Mouse (Mus musculus) ES-E14 (cell line): ENCODE measurements around the gene Hddc3.

ENCODE experiments used
- CHD2 ChIP-seq: IDR thresholded peaks from 2 replicates; pipeline ENCODE4 v1.6.1; 2014; ENCODE audit warnings: mild to moderate bottlenecking, low read depth, low read length, inconsistent platforms
- HCFC1 ChIP-seq: IDR thresholded peaks from 2 replicates; pipeline ENCODE4 v1.6.1; 2012; ENCODE audit warnings: low read length, inconsistent platforms, borderline replicate concordance; ENCODE audit not compliant: insufficient read depth
- MAFK ChIP-seq: IDR thresholded peaks from 2 replicates; pipeline ENCODE4 v1.6.1; 2014; ENCODE audit warnings: mild to moderate bottlenecking, low read depth, low read length, inconsistent platforms; ENCODE audit not compliant: insufficient read depth
- ZC3H11A ChIP-seq: IDR thresholded peaks from 2 replicates; pipeline ENCODE4 v1.6.1; 2012; ENCODE audit warnings: low read depth, mild to moderate bottlenecking, inconsistent platforms, low read length, borderline replicate concordance
- ZNF384 ChIP-seq: IDR thresholded peaks from 2 replicates; pipeline ENCODE4 v1.6.1; 2012; ENCODE audit warnings: low read depth, low read length, inconsistent platforms

- TF ChIP-seq ZC3H11A (no peak), CHD2 (no peak), MAFK (no peak), HCFC1 (no peak), ZNF384 (no peak)
Observed at GRCm38 (mm10) chr7:80377471-80377870, 34.6 kb downstream of the Hddc3 start.
